Mouse (Mus musculus) CH12.LX (cell line): ENCODE data around the gene Apom. TPM values are rescaled to one million over a fixed set of nuclear protein-coding genes. Genes with fewer than 3 reads are reported as not detected.

Experiments
- DNase-seq: peaks from one replicate; pipeline ENCODE4 v3.0.0-alpha.2; 2013; ENCODE audit errors: extremely low read depth
- H3K27ac ChIP-seq: 2 replicates; pipeline ENCODE4 v1.5.1; 2012; ENCODE audit warnings: low read depth, mild to moderate bottlenecking, control low read depth, moderate library complexity; ENCODE audit not compliant: insufficient read depth
- H3K27me3 ChIP-seq: replicated peaks from 2 replicates; pipeline ENCODE3; 2012; ENCODE audit warnings: inconsistent platforms
- H3K36me3 ChIP-seq, 2 experiments: replicated peaks in 1 of 2; 2 replicates each; pipeline versions ENCODE3 to v1.6.1; 2012; ENCODE audit warnings: inconsistent platforms in 1 of 2, low read length in 1 of 2, mild to moderate bottlenecking in 1 of 2, mixed read lengths in 1 of 2, moderate library complexity in 1 of 2; ENCODE audit not compliant: control insufficient read depth in 1 of 2, insufficient read depth in 1 of 2
- H3K4me1 ChIP-seq, 2 experiments: 2 replicates each; pipeline ENCODE4 v1.6.1; 2012; ENCODE audit warnings: inconsistent platforms in 1 of 2, moderate library complexity in 1 of 2; ENCODE audit not compliant: insufficient read depth in 2 of 2, control insufficient read depth in 1 of 2
- H3K4me2 ChIP-seq: 2 replicates; pipeline ENCODE4 v1.6.1; 2012; ENCODE audit warnings: low read depth, mild to moderate bottlenecking, control low read depth; ENCODE audit not compliant: poor library complexity, insufficient read depth, severe bottlenecking
- H3K4me3 ChIP-seq, 3 experiments: fragments of 150-350 bp in 1 of 3; sonication (generic) in 1 of 3; replicated peaks in 1 of 3; 2 replicates each; pipeline versions ENCODE3 to v1.5.1; 2011 to 2012; ENCODE audit warnings: low read depth in 2 of 3, low read length in 2 of 3, mild to moderate bottlenecking in 2 of 3, moderate library complexity in 2 of 3, control low read depth in 1 of 3, improper control_type of control experiment in 1 of 3, inconsistent platforms in 1 of 3, mixed read lengths in 1 of 3; ENCODE audit not compliant: poor library complexity in 1 of 3
- H3K79me2 ChIP-seq: replicated peaks from 2 replicates; pipeline ENCODE4 v1.6.1; 2012; ENCODE audit warnings: mild to moderate bottlenecking, moderate library complexity; ENCODE audit not compliant: control insufficient read depth, poor library complexity, insufficient read depth, severe bottlenecking; ENCODE audit errors: extremely low read depth
- H3K9ac ChIP-seq: 2 replicates; pipeline ENCODE4 v1.6.1; 2012; ENCODE audit warnings: low read depth, mild to moderate bottlenecking, control low read depth, moderate library complexity; ENCODE audit not compliant: insufficient read depth
- H3K9me3 ChIP-seq: replicated peaks from 2 replicates; pipeline ENCODE3; 2012; ENCODE audit warnings: low read length, inconsistent platforms, mixed read lengths
- CHD2 ChIP-seq: IDR thresholded peaks from 2 replicates; pipeline ENCODE4 v1.6.1; 2011; ENCODE audit warnings: low read length, improper control_type of control experiment
- E2F4 ChIP-seq: IDR thresholded peaks from 2 replicates; pipeline ENCODE4 v1.6.1; 2011; ENCODE audit warnings: low read depth, low read length, improper control_type of control experiment; ENCODE audit not compliant: insufficient replicate concordance
- GABPA ChIP-seq: IDR thresholded peaks from 2 replicates; pipeline ENCODE4 v1.6.1; 2012; ENCODE audit warnings: low read depth, low read length, improper control_type of control experiment, inconsistent platforms; ENCODE audit not compliant: insufficient replicate concordance
- MAFK ChIP-seq: IDR thresholded peaks from 2 replicates; pipeline ENCODE4 v1.6.1; 2011; ENCODE audit warnings: low read length, improper control_type of control experiment; ENCODE audit not compliant: insufficient replicate concordance
- MAX ChIP-seq: IDR thresholded peaks from 2 replicates; pipeline ENCODE4 v1.6.1; 2011; ENCODE audit warnings: low read length, improper control_type of control experiment
- MAZ ChIP-seq: IDR thresholded peaks from 2 replicates; pipeline ENCODE4 v1.6.1; 2012; ENCODE audit warnings: low read depth, mild to moderate bottlenecking, inconsistent platforms, low read length, improper control_type of control experiment, moderate library complexity
- MXI1 ChIP-seq: IDR thresholded peaks from 2 replicates; pipeline ENCODE4 v1.6.1; 2011; ENCODE audit warnings: mild to moderate bottlenecking, low read depth, low read length, improper control_type of control experiment
- NELFE ChIP-seq: IDR thresholded peaks from 2 replicates; pipeline ENCODE4 v1.6.1; 2011; ENCODE audit warnings: low read depth, low read length, improper control_type of control experiment
- POLR2A ChIP-seq: IDR thresholded peaks from 2 replicates; pipeline ENCODE4 v1.6.1; 2011; ENCODE audit warnings: low read depth, mild to moderate bottlenecking, improper control_type of control experiment, low read length
- POLR2AphosphoS2 ChIP-seq: IDR thresholded peaks from 2 replicates; pipeline ENCODE4 v1.6.1; 2011; ENCODE audit warnings: low read depth, low read length, improper control_type of control experiment
- SMC3 ChIP-seq: IDR thresholded peaks from 2 replicates; pipeline ENCODE4 v1.6.1; 2011; ENCODE audit warnings: low read depth, low read length, improper control_type of control experiment
- TCF12 ChIP-seq: IDR thresholded peaks from 2 replicates; pipeline ENCODE4 v1.6.1; 2014; ENCODE audit warnings: low read depth, mild to moderate bottlenecking, inconsistent platforms, low read length, improper control_type of control experiment
- UBTF ChIP-seq: IDR thresholded peaks from 2 replicates; pipeline ENCODE4 v1.6.1; 2012; ENCODE audit warnings: low read depth, mild to moderate bottlenecking, inconsistent platforms, low read length, improper control_type of control experiment, moderate library complexity
- USF1 ChIP-seq: IDR thresholded peaks from 2 replicates; pipeline ENCODE4 v1.6.1; 2014; ENCODE audit warnings: low read depth, mild to moderate bottlenecking, inconsistent platforms, low read length, improper control_type of control experiment
- ZC3H11A ChIP-seq: IDR thresholded peaks from 2 replicates; pipeline ENCODE4 v1.6.1; 2012; ENCODE audit warnings: low read depth, mild to moderate bottlenecking, inconsistent platforms, low read length, improper control_type of control experiment
- ZKSCAN1 ChIP-seq: IDR thresholded peaks from 2 replicates; pipeline ENCODE4 v1.6.1; 2012; ENCODE audit warnings: low read depth, inconsistent platforms, low read length, improper control_type of control experiment, borderline replicate concordance
- ZMIZ1 ChIP-seq: IDR thresholded peaks from 2 replicates; pipeline ENCODE4 v1.6.1; 2012; ENCODE audit warnings: low read depth, mild to moderate bottlenecking, inconsistent platforms, low read length, improper control_type of control experiment
- ZNF384 ChIP-seq: IDR thresholded peaks from 2 replicates; pipeline ENCODE4 v1.6.1; 2012; ENCODE audit warnings: low read depth, low read length, improper control_type of control experiment, inconsistent platforms
- dilution Hi-C: fragments of 300-500 bp; cut with MboI; formaldehyde crosslinking; loops from 2 replicates; pipeline ENCODE4 v1.14.3; 2020; ENCODE audit warnings: low sequenced_read_pairs; ENCODE audit not compliant: extremely low pct_unique_long_range_greater_than_20kb, extremely low pct_ligation_motif_present
- in situ Hi-C: fragments of 300-500 bp; cut with MboI; formaldehyde crosslinking; loops from 3 replicates; pipeline ENCODE4 v1.14.3; 2019; ENCODE audit warnings: low sequenced_read_pairs, low pct_ligation_motif_present, low pct_unique_long_range_greater_than_20kb, mixed read lengths
- polyA plus RNA-seq: library from polyadenylated mRNA; unstranded; fragments of >175 nt; gene quantifications from 2 replicates; pipeline ENCODE4 v1.2.1, GENCODE M21; 2012; ENCODE audit warnings: low read depth; ENCODE audit not compliant: insufficient read length
- total RNA-seq, 2 experiments: library from RNA; depleted of rRNA; stranded (reverse); fragments of 300-350 nt in 1 of 2; fragments of >200 nt in 1 of 2; gene quantifications; 2 replicates each; pipeline ENCODE4 v1.2.3; 2012 to 2014

The Apom gene
- total and polyA plus RNA-seq, 3 experiments = 0.39 TPM; not detected in 2

DNA sequence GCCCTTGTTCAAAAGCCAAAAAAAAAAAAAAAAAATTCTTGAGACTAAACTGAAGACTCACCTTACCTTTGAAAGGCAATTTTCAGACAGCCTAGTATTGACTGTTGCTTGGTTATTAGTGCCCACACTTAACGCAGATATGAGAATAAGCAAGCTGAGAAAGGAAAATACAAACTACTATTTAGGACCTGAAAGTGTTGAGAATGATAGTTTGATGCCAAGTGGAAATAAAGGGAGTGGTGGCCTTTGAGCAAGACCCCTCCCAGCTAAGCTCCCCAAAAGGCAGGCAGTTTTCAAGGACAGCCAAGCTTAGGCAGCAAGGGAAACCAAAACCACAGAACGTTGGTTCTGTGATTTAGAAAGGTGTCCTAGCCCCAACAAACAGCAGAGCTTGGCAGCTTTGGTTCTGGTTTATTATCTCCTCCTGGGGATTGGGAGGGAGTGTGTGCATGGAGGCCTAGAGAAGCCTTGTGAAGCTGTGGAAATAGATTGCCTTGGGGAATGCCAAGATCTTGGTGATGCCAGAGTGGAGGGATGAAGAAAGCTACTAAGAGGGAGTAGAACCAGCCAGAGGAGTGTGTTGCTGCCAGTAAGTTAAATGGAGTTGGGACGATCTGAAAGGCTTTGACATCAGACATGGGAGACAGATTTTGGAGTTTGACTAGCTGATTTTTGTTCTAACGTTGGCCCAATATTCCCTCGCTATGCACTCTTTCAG is 16.2 kb upstream of the Apom start:
- in situ Hi-C loops (no loop called here), dilution Hi-C loops (no loop called here)
- peaks cover 86 to 92% of the 10 kb centered on the region in 2 experiments for H3K36me3 ChIP-seq
- H3K27ac ChIP-seq = no peak overlapping the region
- no peak overlapping the region for H3K9ac ChIP-seq
- H3K4me2 ChIP-seq = no peak overlapping the region
- H3K27me3 ChIP-seq = no peaks in the 10 kb centered on the region
- H3K4me1 ChIP-seq = no peaks in the 10 kb centered on the region
- peaks cover 4% of the 10 kb centered on the region for H3K9me3 ChIP-seq
- no peak overlapping the region for H3K4me3 ChIP-seq
- DNase-seq = no peak
- H3K79me2 ChIP-seq = no peaks in the 10 kb centered on the region; the same call in 1 of the 2 replicates
- TF ChIP-seq GABPA (no peak), MAZ (no peak), ZMIZ1 (no peak; the same call in 1 of the 2 replicates), POLR2A (0 out of 2 replicates have a peak, but pooled peaks have one; percentile 42), POLR2AphosphoS2 (peak; percentile 93; the same call in 1 of the 2 replicates), ZKSCAN1 (no peak), MAX (no peak)

DNA sequence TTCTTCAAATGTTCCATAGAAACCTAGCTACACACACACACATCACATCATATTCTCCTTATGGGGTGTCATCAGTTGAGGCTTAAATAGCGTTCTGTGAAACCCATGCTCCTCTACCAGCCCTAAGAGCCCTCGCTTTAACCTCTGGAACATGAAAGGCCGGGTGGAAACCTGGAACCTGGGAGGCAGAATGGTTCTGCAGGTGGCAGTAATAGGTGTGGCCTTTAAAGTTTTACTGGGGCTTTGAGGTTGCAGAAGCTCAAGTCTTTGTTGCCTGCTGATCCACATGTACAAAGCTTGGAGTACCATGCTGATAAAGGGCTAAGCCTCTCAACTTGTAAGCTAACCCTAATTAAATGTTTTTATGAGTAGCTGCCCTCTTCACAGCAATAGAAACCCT is 15.5 kb upstream of the Apom start:
- no peak overlapping the region for H3K9ac ChIP-seq
- peaks cover 86 to 92% of the 10 kb centered on the region in 2 experiments for H3K36me3 ChIP-seq
- H3K27ac ChIP-seq = no peak overlapping the region
- dilution Hi-C loops (no loop called here), in situ Hi-C loops (no loop called here)
- peaks cover 7% of the 10 kb centered on the region for H3K9me3 ChIP-seq
- no peaks in the 10 kb centered on the region; the same call in 1 of the 2 replicates for H3K79me2 ChIP-seq
- TF ChIP-seq E2F4 (no peak), POLR2A (0 out of 2 replicates have a peak, but pooled peaks have one; percentile 13), ZMIZ1 (0 out of 2 replicates have a peak, but pooled peaks have one; percentile 12)
- no peaks in the 10 kb centered on the region for H3K27me3 ChIP-seq
- H3K4me2 ChIP-seq = no peak overlapping the region
- H3K4me3 ChIP-seq = no peak overlapping the region
- DNase-seq = no peak
- H3K4me1 ChIP-seq = no peaks in the 10 kb centered on the region

DNA sequence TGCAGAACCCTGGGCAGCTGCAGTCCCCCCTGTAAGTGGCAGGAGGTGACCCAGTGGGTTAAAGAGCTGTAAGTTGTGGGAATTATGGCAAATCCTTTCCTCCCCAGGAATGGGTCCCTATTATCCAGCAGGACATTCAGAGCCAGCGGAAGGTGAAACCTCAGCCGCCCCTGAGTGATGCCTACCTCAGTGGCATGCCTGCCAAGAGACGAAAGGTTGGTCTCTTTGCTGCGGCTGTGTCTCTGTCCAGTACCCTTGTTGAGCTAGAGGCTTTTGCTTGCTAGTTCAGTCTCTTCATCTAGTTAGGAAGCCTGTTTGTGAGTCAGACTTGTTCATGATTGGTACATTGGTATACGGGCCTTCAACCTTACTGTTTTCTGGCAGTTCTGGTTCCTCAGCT is 14.3 kb upstream of the Apom start:
- in situ Hi-C loops (no loop called here), dilution Hi-C loops (no loop called here)
- H3K9ac ChIP-seq = no peak overlapping the region
- H3K9me3 ChIP-seq = peaks cover 7% of the 10 kb centered on the region
- peaks cover 89 to 95% of the 10 kb centered on the region in 2 experiments for H3K36me3 ChIP-seq
- no peak overlapping the region for H3K4me2 ChIP-seq
- DNase-seq = no peak
- TF ChIP-seq ZMIZ1 (no peak), UBTF (no peak), MAX (no peak), E2F4 (no peak), MAZ (no peak), ZC3H11A (no peak), CHD2 (no peak; the same call in 1 of the 2 replicates), MAFK (no peak), NELFE (no peak), TCF12 (no peak), SMC3 (no peak), MXI1 (no peak), USF1 (no peak), ZNF384 (no peak), GABPA (no peak)
- TF ChIP-seq, all 38 proteins: peak for 0
- H3K79me2 ChIP-seq = no peaks in the 10 kb centered on the region; the same call in 1 of the 2 replicates
- no peaks in the 10 kb centered on the region for H3K27me3 ChIP-seq
- no peaks in the 10 kb centered on the region; a peak in 1 of 4 replicates for H3K4me1 ChIP-seq
- H3K27ac ChIP-seq = no peak overlapping the region
- H3K4me3 ChIP-seq = no peak overlapping the region
